Mouse (Mus musculus) spleen, embryonic (tissue): ENCODE measurements at regions not wholly inside any gene's neighbourhood (a gene's known extent, or its start where the extent isn't known, plus 50 kb on each side); places are given as distances from the start of the nearest gene placed in this dataset.
"Not testable (repeated sequence)": the region's sequence is repeated elsewhere in the genome, so short reads cannot be mapped to it uniquely, and the experiment has no call there.

Source experiments
- CTCF ChIA-PET: fragments of 350-600 bp; sonication (Branson Sonifier 250); formaldehyde crosslinking; loops from one replicate; lab custom pipeline; 2022; lab: Charles Lee

DNA sequence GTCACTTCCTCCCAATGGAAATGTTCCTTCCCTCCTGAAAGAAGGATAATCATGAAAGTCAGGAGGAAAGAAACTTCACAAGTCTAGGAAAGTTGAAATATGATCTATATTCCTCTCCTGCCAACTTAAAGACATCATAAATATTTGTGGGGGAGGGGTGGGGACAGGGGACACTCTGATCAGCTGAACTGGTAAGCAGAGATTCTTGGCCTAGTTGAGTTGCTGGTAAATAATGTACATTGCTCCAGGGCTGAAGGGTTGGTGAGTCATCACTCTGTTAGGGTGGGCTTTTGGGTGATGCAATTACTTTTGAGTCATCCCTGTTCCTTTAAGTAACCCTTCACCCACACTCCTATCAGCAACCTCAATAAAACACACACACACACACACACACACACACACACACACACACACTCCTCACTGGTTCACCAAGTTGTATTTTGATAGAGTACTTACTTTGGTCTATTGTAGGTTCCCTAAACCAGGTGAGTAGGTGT is 56.0 kb downstream of the Ccdc71l start:
- CTCF ChIA-PET, result no interaction called here

DNA sequence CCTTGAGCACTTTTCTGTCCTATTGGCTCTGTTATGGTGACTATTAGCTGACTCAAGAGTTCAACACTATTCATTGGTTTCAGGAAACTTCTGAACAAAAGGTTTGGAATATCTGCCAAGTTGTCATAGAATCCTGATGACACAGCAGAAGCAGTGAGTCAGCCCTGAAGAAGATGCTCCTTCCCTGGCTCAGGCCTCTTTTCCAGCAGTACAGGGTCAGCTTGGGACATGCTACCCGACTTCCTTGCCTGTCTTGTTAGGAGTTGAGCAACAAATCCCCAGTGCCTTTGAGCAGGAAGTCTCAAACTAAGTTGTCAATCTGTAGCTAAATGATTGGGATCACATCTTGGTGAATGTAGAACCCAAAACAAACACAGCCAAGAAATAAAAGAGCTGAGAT is 56.6 kb downstream of the Ccdc71l start:
- CTCF ChIA-PET, result no interaction called here

DNA sequence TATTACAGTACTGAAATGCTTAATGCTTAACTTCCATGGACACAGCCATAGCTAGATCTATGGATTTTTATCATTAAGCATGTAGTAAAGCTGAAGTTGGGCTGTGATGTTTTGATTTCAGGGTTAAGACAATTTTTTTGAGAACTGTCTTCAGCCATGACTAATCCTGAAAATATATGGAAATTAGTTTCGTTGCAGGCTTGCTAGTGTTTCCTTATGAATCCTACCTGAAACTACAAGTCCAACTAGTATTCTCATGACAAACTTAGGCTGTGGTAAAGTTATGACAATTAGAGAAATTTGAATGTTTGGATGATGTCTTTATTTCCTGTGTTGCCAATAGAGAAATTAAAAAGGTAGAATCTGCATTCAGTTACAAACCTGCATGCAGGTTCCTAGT is 59.7 kb downstream of the Ccdc71l start:
- CTCF ChIA-PET, result interaction anchor here (0.7 kb wide), 1 partner anchor 1051 kb away, joined by 3 read pairs; no protein-coding TSS in a partner anchor

DNA sequence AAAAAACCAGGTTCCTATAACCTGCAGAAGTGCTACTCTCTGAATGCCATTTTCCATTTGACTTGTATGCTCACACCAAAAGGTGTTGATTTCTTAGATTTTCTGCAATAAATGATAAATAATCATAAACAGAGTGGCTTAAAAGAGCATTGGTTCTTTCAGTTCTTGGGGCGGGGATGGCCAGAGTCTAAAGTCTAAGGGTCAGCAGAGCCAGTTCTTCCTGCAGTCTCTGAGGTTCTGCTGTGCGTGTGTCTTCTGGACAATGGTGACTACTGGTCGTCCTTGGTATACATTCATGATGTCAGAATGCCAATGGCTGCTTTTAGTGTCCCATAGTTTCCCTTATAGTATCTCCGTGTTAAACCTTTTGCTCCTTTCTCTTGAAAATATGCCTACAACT is 66.3 kb downstream of the Ccdc71l start:
- CTCF ChIA-PET, result no interaction called here

DNA sequence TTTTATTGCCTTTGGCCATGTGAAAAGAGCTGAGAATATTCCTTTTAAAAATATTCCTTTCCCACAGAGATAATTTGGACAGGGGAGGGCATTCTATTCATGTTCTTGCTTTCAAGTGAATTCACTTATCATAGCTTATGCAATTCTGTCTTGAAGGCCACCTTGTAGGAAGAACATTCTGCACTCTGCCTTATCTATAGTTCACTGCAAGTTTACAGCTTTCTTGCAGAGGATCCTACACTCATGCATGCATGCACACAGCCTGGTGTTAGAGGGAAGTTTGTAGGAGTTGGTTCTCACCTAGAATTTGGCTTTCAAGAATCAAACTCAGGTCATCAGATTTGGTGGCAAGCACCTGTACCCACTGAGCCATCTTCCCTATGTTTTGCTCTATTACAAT is 67.4 kb downstream of the Ccdc71l start:
- CTCF ChIA-PET, result no interaction called here

DNA sequence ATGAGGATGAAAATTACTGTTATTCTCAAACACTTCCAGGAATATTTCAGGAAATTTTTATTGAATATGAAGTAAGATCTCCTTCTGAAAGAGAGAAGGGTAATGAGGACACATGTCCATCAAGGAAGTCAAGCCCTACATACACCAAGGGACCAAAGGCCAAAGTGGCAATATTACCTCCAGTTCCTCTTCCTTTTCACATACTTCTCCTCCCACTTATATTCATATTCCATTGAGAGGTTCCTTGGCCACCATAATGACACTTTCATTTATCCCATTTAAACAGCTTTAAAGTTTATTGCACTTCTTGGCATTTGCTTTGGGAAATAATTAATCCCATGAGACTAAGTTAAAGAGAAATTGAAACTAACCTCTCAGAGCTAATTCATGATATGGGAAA is 70.9 kb downstream of the Ccdc71l start:
- CTCF ChIA-PET, result no interaction called here

DNA sequence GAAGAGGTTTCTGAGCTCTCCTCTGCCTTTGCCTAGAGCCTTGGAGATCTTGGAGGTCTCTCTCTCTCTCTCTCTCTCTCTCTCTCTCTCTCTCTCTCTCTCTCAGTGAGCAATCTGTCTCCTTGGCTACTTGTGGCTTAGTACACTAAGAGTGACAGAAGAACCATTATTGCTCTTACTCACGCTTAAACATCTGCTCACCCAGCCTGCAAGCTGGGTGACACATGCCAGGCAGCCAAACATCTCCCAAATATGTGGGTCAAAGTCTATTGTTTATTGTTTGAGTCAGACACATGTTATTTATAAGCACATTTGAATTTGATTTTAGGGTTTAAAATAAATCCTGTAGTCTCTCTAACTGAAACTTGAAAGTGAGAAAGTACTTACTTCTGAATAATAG is 72.7 kb downstream of the Ccdc71l start:
- CTCF ChIA-PET, result no interaction called here

DNA sequence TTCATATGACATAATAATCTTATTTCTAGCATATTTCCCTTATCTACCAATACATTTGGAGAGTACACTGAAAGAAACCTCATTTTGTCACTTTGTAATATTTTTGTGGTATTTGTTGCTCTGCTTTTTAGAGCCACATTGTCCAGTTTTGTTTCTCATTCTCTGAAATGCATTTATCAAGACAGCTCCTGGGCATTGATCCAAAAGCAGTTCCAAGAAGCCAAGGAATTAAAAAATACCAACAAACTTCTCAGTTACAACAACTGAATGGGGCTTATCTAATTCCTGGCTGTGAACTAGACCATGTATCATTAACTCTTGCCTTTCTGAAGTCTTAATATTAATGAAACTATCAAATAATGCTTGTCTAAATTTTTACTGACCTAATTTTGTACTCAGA is 76.3 kb downstream of the Ccdc71l start:
- CTCF ChIA-PET, result no interaction called here

DNA sequence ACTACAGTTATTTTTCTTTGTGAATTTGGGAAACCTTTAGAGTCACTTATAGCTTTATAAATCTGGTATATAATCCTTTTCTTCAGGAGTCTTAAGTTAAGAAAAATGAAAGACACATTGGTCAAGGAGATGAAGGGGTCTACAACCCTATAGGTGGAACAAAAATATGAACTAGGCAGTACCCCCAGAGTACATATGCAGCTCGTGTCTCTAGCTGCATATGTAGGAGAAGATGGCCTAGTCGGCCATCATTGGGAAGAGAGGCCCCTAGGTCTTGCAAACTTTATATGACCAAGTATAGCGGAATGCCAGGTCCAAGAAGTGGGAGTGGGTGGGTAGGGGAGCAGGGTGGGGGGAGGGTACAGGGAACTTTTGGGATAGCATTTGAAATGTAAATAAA is 76.7 kb downstream of the Ccdc71l start:
- CTCF ChIA-PET, result not testable (repeated sequence)

DNA sequence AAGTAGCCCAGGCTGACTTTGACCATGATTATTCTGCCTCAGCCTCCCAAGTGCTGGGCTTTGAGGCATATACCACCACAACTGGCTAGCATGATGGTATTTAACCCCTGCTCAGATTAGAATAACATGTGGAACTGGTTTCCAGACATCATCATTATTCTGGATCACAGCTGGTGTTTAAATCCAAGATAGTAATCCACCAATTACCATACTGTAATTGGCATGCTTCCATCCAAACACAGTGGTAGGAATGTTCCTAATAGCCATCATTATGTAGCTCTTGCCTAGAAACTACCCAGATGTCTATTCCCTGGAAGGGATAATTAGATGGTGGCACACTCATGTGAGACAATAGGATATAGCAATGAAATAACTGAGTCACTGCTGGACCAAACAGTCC is 77.4 kb downstream of the Ccdc71l start:
- CTCF ChIA-PET, result interaction anchor here (0.6 kb wide), 1 partner anchor 366 kb away, joined by 13 read pairs; no protein-coding TSS in a partner anchor

DNA sequence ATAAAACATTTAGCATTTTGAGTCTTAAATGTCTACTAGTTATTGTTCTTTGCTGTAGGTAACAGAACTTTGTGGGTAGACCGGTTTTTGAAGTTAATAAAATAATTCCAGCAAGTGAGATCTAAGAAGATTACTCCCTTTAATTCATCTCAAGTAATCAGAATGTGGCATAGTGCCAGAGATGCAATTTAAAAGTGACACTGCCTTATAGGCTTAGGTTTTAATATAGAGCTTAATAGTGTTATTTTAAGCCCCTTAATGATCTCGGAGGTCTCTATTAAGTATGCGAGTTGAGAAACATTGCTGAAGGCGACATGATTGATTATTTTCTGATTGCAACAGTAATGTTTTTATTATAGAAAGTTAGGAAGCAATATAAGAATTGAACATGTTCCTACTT is 78.3 kb downstream of the Ccdc71l start:
- CTCF ChIA-PET, result no interaction called here

DNA sequence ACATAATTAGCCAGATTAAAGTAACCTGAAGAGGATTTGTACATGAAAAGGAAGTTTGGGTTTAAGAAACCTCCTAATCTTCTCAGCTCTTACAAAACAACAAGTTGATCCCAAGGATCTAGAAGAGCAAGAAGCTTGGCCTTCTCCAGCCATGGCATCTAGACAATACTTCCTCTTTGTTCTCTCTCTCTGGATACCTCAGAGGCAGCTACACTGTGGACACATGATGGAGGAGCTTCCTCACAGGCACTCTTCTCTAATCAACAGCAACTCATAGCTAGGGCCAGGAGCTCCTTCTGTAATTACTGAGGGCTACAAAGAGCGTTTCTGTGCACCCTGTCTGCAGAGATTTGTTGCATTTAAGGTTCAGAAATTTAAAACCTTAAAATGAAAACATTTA is 79.9 kb downstream of the Ccdc71l start:
- CTCF ChIA-PET, result no interaction called here

DNA sequence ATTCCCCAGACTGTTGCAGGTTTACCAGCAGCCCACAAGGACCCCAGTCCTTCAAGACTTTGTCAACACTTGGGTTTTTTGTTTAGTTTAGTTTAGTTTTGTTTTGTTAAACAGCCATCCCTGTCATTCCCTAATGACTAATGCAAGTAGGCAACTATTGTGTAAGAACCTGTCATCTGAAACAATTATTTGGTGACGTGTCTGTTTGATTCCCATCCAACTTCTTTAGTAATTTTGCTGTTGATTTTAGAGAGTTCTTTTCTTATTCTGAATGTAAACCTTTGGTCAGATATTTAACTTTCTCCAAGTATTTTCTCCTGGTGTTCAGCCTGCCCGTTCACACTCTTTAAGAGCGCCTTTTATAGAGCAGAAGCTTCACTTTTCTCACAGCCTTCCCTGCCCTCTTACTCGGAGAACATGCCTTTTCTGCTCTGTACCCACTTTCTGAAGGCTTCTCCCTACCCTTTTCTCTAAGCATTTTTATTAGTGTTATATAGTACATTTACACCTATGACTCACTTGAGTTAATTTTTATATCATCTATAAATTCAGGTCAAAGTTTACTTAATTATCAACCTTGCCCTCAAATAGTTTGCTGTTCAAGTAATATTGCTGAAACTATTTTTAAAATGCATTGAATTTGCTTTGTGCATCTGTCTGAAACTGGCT is 82.0 kb downstream of the Ccdc71l start:
- CTCF ChIA-PET, result no interaction called here

DNA sequence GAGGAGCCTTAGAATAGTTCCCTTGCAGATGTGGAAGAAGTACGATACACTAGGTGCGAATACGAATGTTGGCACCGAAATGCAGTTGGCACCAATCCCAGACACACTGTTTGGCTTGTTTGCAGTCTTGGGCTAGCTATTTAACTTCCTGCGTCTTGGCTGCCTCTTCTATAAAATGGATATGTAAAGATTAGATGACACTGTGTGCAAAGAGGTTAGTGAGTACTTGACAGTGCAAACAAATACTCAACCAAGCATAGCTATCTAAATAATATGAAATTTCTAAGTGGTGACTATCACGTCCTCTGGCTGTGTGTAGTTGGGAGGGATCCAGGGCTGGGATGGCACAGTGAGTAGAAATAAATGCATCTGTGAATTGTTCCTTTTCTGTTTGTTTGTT is 86.9 kb downstream of the Ccdc71l start:
- CTCF ChIA-PET, result no interaction called here

DNA sequence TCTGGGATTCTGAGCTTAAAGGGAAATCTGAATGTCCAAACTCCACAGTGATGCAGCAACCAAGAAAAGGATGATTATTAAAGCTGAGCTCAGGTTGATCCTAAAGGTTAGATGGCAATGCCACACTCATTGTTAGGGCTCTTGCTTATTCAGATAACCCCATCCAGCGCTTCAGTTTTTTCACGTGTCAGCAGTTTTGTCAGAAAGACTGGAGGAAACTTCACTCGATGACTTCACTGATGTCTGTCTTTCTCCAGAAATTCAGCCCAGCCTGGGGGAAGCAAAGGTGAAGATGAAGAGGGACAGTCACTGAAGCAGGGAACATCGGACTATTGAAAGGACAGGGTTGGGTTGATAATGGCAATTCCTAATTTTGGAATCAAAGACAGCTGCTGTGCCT is 91.4 kb downstream of the Ccdc71l start:
- CTCF ChIA-PET, result no interaction called here

DNA sequence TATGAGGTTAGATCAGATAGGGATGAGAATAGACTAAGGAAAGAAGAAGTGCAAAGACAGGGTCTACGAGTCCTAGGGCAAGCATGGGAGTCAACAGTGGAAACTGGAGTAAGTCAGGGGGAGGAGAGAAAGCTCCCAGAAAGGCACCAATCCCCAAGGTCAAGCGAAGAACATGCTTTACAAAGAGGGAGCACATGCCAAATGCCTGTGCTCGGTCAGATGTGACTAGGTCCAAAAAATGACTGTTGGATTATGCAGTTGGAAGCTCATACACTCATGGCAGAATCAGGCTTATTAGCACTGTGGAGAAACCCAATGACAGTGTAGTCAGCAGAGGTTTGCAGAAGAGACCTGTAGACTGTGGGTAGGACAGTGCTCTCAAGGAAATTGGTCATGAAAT is 100.9 kb downstream of the Ccdc71l start:
- CTCF ChIA-PET, result no interaction called here

DNA sequence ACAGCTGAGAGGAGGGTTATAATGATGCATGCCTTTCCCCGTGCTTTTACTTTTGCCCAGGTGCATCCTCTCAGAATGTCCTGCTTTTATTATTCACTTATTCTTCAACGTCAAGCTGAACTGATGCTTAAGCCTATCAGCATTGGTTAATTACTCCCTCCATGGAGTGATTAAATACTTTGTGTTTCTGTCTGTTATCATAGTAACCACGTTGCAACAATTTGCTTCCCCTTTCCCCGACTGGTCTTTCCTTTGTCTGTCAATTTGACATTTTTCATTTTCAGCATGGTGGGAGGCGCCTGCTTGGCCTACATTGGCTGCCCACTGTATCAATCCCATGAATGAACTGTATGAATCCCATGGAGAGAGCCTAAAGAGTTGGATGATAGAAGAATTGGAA is 101.8 kb downstream of the Ccdc71l start:
- CTCF ChIA-PET, result no interaction called here

DNA sequence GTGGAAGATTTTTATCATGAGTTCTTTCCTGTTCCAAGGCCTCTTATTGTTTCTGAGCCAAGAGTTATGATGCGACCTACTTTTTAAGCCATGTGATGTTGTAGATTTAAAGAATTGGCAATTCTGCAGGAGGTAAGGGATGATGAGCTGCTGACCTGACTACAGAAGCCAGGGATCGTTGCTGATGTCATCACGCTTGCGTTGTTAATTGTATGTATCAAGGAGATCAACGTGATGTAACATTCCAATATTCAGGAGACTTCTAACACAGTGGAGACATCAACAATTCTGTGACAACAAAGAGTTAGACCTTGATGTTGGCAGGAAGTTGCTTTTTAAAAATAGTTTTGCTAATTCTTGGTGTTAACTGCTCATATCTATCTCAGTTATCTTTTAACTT is 102.5 kb downstream of the Ccdc71l start:
- CTCF ChIA-PET, result no interaction called here

DNA sequence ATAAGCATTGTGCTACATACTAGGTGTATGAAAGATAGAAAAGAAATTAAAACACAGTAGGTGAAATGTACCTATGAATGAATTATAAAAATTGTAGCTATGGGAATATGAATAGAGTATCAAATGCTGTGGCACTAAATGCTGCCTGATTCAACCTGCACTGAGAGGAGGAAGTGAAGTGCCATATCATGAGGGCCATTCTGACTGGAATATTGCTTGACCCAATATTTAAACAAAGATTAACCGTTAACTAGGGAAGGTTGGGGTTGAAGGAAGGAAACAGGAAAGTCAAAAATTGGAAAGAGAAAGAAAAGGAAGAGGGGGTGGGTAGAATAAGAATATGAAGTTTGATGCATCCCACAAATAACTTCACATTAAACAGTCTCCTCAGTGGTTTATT is 103.8 kb downstream of the Ccdc71l start:
- CTCF ChIA-PET, result no interaction called here

DNA sequence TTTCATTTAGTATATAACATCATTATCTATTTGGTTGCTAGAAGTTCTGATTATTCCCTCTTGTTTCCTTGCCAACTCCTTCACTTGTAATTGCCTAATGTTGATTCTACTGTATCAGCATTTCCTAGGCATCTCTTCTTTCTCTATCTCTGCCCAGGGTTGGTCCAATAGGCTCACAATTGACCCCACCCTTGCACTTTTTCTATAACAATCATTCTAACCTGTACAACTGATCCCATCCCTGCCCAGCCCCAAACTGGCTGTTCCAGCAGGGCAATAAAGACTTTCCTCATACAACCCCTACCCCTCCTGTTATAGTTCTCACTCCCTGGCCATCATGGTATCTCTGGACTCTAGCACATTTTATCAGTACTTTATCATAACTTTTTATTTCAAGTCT is 104.3 kb downstream of the Ccdc71l start:
- CTCF ChIA-PET, result no interaction called here

DNA sequence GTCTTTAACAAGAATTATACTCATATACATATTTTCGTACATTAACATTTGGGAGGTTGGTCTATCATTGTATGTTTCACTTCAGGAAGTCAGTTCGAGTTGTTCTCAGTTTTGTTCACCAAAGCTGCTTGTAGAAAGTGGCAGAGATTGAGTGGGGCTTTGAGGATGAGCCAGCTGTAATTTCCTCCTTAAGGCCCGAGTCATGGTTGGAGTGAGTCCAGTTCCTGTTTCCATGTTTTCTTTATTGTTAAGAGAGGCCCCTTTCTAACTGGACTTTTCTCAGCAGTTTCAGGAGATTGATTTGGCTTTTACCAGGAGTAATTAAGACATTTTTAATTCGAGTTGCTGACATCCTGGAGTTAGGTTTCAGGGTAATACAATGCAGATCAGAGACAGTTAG is 107.7 kb downstream of the Ccdc71l start:
- CTCF ChIA-PET, result no interaction called here

DNA sequence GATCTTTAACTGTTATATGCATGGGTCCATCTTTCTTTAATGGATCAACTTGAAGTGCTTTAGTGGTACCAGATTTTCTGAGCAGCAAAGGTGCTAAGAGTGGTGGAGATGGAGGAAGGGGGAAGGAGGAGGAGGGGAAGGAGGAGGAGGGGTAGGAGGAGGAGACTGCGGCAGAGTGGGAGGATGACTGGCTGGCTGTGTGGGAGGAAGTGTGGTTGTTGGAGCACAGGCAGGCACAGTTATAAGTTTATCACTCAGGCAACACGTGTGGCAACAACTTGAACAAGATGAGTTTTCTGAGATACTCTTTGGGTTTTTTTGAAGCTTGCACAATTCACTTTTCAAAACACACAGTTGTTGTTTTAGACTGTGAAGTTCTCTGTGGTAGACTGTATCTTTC is 108.2 kb downstream of the Ccdc71l start:
- CTCF ChIA-PET, result no interaction called here

DNA sequence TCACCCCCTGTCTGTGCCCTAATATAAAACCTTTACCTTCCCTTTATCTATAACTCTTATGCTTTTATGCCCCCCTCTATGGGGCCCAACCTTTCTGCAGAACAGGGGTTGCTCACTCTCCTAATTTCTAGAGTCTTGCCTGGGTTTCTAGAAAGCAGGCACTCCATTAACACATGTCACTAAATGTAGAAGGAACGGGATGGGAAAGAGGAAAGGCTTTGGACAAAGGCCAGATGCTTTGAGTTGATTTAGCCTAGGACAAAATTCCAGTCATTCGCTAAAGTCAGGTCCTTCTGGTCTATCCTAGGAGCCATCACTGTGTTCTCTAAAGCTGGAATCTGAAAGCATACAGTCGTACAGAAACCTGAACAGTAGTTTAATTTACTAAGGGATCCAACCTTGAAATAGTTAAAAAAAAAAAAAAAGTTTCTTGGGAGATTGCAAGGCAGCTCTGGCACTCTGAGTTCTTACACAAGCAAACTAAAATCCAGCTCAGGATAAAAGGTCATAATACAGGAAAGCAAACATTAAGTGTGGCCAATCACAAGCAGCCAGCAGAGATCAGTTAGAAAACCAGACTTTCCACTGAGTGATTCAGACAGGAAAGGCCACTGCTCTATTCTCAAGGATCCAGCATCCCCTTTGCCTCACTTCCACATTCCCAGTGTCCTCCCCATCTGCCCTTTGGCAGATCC is 109.5 kb downstream of the Ccdc71l start:
- CTCF ChIA-PET, result interaction anchor here (0.7 kb wide), 1 partner anchor 384 kb away, joined by 6 read pairs; no protein-coding TSS in a partner anchor
